Mouse (Mus musculus) WW6 (cell line): Measurements from ENCODE around the gene Gm10073.
A peak's percentile ranks its signal among the peaks of the same experiment; 100 is the strongest.
"Not testable (repeated sequence)": the region's sequence is repeated elsewhere in the genome, so short reads cannot be mapped to it uniquely, and the experiment has no call there.

Experiments
- DNase-seq: peaks from one replicate; pipeline ENCODE4 v3.0.0-alpha.2; 2013; ENCODE audit warnings: low read depth, low spot score

The Gm10073 gene

GRCm38 (mm10) chr8:106573168-106573567, at the start of gene Gm10073:
Gm10073 (minus strand) TSS chr8:106573461.
- DNase-seq: not testable (repeated sequence)

DNA sequence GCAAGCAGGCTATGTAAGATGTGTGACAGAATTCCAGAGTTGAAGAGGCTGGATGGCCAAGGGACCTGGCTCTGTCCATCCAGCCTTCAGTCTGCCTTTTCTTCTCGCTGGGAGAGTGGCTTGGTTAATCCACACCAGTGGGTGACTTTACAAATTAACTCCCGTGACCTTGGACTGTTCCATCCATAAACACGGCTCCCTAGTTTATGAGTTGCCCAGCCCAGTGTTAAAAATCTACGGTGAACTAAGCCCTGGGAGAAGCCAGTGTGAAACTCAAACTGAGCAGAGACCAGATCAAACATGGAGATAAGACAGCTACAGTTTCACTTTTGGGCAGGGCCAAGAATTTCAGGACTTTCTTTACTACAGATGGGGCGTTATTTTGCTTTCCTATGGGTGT, 49.8 kb upstream of the Gm10073 start:
- no peak for DNase-seq

DNA sequence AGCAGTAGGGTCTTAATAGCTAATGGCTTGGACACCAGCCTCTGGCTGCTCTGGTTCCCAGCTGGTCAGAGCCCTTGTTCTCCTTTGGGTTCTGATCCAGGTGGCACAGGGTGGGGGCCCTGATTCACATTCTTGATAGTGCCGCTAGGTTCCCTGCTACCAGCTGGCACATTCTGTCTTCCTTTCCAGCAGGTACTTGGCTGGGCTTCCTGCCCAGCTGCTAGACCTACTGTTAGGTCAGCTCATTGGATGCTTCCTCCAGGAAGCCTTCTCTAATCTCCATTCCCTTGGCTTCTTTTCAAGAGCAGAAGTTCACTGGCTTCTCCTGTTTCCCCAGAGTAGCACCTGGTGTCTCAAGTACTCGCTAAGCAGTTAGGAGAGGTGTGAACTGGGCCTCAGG, 47.2 kb upstream of the Gm10073 start:
- no peak for DNase-seq

- no peak for DNase-seq
Measured at GRCm38 (mm10) chr8:106619549-106620245, 46.4 kb upstream of the Gm10073 start.

DNA sequence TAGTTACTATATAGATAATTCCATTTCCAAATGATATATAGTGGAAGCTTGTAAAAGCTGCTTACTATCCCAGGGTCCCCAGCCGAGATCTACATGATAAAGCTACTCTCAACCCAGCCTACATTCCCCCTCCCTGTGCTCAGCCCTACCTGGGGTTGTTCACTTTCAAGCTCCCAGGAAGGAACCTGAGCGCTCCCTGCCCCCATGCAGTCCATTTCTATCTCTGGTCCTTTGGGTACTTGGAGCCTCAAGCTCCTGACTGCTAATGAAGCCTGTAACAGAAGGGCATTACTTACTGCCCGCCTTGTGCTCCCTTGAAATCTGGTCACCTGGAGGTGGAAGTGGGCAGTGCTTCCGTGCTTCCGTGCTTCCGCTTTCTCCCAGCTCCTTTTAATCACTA, 45.1 kb upstream of the Gm10073 start:
- DNase-seq: no peak

DNA sequence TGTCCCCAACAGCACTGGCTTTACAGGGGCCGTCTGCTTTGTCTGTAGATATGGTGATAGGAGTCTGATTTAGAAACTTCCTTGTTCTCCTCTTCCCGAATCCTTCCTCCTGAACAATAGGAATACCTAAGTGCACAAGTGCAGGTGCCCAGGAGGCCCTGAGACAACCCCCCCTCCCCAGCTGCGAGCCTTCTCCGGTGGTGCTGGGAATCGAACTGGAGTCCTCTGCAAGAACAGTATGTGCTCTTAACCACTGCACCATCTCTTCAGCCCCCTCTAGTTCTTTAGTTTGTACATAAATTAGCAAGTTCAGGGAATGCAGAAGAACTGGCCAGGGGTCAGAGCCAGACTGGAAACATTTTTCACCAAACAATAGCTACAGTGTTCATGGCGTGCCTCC, 44.6 kb upstream of the Gm10073 start:
- DNase-seq: no peak

DNA sequence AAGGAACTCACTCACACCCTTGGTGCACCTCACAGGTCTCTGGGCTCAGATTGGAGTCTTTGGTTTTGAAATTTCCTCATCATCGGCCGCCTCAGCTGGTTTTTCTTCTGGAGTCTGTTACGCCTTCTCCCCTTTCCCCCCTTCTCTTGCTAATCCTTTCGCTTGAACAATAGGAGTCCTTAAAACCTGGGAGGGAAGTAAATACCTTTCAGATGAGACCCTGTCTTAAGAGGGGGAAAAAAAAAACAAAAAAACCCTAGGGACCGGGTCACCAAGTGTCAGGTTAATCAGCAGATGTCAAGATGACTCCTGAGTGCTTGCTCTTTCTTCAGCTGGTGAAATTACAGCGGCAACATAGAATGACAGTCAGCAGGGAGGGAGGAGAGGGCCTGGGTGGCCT, 43.9 kb upstream of the Gm10073 start:
- DNase-seq: no peak

GRCm38 (mm10) chr8:106616679-106617078, 43.4 kb upstream of the Gm10073 start:
- no peak for DNase-seq

DNA sequence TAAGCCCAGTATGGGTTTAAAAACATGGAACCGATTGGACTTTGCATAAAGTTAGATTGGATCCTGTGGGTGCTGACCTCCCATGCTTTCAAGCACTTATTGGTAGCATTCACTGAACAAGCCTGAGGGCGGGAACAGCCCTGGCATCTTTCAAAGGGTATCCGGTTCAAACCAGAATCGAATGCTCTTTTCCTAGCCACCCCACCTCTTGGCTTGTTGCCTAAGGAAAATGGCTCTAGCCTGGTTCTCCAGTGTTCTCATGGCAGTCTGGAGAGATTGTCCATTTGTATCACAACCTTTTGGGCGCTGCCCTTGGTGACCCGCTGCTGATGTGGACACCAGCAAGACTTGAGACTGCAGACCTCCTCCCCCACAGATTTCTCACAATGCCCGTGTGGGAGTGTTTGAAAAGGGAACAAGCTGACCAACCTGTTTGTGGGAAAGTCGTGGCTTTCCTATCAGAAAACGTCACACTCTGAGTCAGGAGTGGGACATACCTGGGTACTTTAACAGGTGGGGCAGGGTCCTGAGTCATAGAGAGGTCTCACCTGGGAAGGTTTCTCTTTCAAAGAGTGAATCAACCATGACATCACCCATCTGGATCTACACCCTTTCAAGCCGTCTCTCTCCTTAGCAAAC, 42.5 kb upstream of the Gm10073 start:
- DNase-seq: no peak

GRCm38 (mm10) chr8:106614704-106615103, 41.4 kb upstream of the Gm10073 start:
- DNase-seq: no peak

GRCm38 (mm10) chr8:106612047-106612446, 38.8 kb upstream of the Gm10073 start:
- DNase-seq: no peak

- DNase-seq: no peak
Measured at GRCm38 (mm10) chr8:106610958-106611640, 37.8 kb upstream of the Gm10073 start.

GRCm38 (mm10) chr8:106609076-106609903, 36.0 kb upstream of the Gm10073 start:
- DNase-seq: no peak

GRCm38 (mm10) chr8:106608425-106608824, 35.2 kb upstream of the Gm10073 start:
- no peak for DNase-seq

DNA sequence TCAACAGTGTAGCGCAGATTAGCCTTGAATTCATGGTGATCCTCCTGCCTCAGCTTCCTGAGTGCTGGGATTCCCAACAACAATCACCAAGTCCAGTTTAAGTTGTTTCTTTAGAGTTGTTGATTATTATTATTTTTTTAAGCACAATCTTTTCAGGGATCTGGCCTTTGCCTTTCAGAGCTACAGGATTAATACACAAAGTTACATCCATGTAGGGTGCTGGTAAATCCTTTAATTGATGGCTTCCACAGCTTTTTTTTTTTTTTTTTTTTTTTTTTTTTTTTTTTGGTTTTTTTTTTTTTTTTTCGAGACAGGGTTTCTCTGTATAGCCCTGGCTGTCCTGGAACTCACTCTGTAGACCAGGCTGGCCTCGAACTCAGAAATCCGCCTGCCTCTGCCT, 34.5 kb upstream of the Gm10073 start:
- DNase-seq: not testable (repeated sequence)

GRCm38 (mm10) chr8:106606601-106607145, 33.4 kb upstream of the Gm10073 start:
- no peak for DNase-seq

- DNase-seq: no peak
Measured at GRCm38 (mm10) chr8:106606121-106606520, 32.9 kb upstream of the Gm10073 start.

DNA sequence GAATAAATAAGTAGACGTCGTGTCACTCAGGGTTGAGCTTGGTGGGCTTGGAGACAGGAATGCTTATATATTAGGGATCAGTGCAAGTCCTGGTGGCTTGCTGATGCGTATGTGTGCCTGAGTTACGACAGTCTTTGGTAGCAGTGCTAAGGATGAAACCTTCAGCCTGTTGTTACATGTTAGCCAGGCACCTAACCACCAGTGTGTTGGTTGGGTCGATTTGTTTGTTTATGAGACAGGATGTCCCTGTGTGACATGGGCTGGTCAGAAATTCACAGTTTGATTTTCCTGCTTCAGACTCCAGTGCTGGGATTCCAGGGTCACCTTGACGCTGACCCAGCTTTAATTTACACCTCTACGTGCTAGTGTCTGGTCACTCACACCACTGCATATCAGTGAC, 32.4 kb upstream of the Gm10073 start:
- no peak for DNase-seq

- DNase-seq: no peak
Measured at GRCm38 (mm10) chr8:106603933-106604332, 30.7 kb upstream of the Gm10073 start.

GRCm38 (mm10) chr8:106603131-106603819, 30.0 kb upstream of the Gm10073 start, which contains the start of gene Cdh1:
Cdh1 (plus strand) TSS chr8:106603351.
- peak; percentile 95 for DNase-seq
